Mouse (Mus musculus): Measurements from ENCODE around the gene Gm9887. TPM values are rescaled to one million over a fixed set of nuclear protein-coding genes. Genes with fewer than 3 reads are reported as not detected.
"Not testable (repeated sequence)": the region's sequence is repeated elsewhere in the genome, so short reads cannot be mapped to it uniquely, and the experiment has no call there.

The Gm9887 gene
- polyA plus RNA-seq, 1 experiment: not detected

DNA sequence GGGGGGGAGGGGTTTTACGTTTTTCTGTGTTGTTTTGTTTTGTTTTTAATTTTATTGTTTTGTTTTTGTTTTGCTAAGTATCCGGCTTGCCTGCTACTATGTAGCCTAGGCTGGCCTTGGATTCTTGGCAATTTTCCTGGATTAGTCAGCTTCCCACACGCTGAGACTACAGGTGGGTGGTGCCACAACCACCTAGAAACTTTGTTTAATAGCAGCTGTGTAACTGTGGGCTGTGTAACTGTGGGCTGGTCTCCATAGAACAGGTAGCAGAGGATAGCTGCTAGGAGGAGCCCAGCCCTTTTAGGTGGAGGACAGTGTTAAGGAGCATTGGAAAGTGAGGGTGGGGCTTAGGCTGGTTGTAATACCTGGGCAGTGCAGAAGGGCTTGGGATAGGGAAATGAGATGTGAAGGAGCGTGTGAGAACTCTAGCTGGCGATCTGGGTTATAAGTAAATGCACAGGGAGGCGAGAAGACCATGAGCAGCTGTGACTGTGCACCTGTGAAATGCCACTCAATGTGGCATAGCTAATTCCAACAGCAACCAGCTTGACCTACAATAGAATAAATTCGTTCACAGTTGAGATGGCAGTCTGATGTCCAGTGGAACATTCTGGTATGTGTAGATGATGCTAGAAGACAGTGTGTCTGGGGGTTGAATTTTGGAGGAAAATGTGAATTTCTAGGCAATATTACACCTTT, 17.9 kb upstream of the Gm9887 start:
- no peak overlapping the region for H3K4me3 ChIP-seq (ENCODE audit: low read depth, low read length)

DNA sequence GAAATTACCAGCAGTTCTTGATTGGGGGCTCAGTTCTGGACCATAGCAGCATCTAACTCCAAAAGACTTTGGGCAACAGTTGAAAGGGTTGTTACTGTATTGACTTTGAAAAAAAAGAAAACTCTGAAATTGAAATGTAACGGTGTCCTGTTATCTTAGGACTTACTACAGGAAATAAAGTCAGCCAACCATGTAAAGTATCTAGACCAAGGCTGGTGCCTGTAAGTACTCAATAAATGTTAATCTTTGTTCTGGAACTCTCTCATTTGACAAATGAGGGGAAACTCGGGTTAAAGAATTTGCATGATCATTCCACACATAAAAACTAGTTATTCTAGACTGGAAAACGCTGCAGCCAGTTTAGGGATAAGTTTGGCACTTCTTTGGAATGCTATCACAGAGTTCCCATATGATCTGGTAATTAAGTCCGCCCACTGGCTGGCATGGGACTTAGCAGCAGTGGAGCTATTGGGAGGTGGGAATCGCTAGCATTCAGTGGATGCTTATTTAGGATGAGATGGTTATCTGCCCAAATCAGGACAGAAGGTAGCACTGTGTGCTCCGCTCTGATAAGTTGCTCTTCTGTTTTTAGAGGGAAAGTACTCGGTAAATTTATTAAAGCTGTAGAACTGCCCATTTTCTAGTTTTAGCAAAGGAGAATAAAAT, 17.1 kb upstream of the Gm9887 start:
- TF ChIP-seq EP300 (IDR thresholded peaks at IDR 0.05; ENCODE audit: insufficient read depth, low read depth, low read length) (no peak), POLR2A (IDR thresholded peaks at IDR 0.05; ENCODE audit: insufficient read depth, low read length) (no peak), CTCF (IDR thresholded peaks at IDR 0.05; ENCODE audit: low read depth, low read length) (no peak)
- Histone ChIP-seq H3K27ac (ENCODE audit: insufficient read depth, low read length) (no peak overlapping the region), H3K27me3 (ENCODE audit: control insufficient read depth, insufficient read depth, low read length, poor library complexity, severe bottlenecking) (no peaks in the 10 kb centered on the region), H3K9ac (ENCODE audit: low read depth, poor library complexity, severe bottlenecking) (no peak overlapping the region), H3K4me1 (ENCODE audit: control insufficient read depth, insufficient read depth, low read length) (no peaks in the 10 kb centered on the region), H3K4me3 (ENCODE audit: low read depth, low read length) (no peak overlapping the region), H3K9me3 (replicated peaks; ENCODE audit: control insufficient read depth, insufficient read depth, low read length, poor library complexity, severe bottlenecking) (no peaks in the 10 kb centered on the region), H3K36me3 (ENCODE audit: control insufficient read depth, insufficient read depth, low read length, poor library complexity, severe bottlenecking) (no peaks in the 10 kb centered on the region)

More for the DNA sequence above, 17.9 kb upstream of the Gm9887 start:
- Histone ChIP-seq H3K36me3 (ENCODE audit: control insufficient read depth, insufficient read depth, low read length, poor library complexity, severe bottlenecking) (no peaks in the 10 kb centered on the region), H3K27me3 (ENCODE audit: control insufficient read depth, insufficient read depth, low read length, poor library complexity, severe bottlenecking) (no peaks in the 10 kb centered on the region), H3K9ac (ENCODE audit: low read depth, poor library complexity, severe bottlenecking) (no peak overlapping the region), H3K9me3 (replicated peaks; ENCODE audit: control insufficient read depth, insufficient read depth, low read length, poor library complexity, severe bottlenecking) (no peaks in the 10 kb centered on the region), H3K27ac (ENCODE audit: insufficient read depth, low read length) (no peak overlapping the region), H3K4me1 (ENCODE audit: control insufficient read depth, insufficient read depth, low read length) (no peaks in the 10 kb centered on the region)
- TF ChIP-seq CTCF (IDR thresholded peaks at IDR 0.05; ENCODE audit: low read depth, low read length): no peak
- no peak for TF ChIP-seq POLR2A (IDR thresholded peaks at IDR 0.05; ENCODE audit: insufficient read depth, low read length)
- no peak for TF ChIP-seq EP300 (IDR thresholded peaks at IDR 0.05; ENCODE audit: insufficient read depth, low read depth, low read length)

DNA sequence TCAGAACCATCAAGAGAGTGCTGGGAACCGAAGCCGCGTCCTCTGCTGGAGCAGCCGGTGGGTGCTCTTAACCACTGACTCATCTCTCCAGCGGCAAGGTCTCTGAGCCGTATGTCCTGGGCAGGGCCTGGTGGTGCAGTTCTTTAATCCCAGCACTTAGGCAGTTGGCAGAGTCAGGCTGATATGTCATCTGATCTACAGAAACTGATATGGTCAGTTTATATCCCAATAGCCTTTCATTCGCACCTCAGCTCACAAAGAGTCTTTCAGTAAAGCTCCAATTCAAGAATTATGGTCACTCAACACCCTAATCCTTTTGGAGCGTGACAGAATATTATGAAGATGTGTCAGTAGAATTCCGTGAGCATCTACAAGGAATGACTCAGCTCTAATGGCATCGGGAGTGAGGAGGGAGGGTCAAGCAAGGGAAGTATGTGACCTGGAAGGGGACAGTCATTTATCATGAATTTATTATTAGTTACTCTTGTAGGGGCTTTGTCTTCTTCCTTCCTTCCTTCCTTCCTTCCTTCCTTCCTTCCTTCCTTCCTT, 16.1 kb upstream of the Gm9887 start:
- TF ChIP-seq CTCF (IDR thresholded peaks at IDR 0.05; ENCODE audit: low read depth, low read length) (no peak), EP300 (IDR thresholded peaks at IDR 0.05; ENCODE audit: insufficient read depth, low read depth, low read length) (no peak), POLR2A (IDR thresholded peaks at IDR 0.05; ENCODE audit: insufficient read depth, low read length) (no peak)
- H3K36me3 ChIP-seq (ENCODE audit: control insufficient read depth, insufficient read depth, low read length, poor library complexity, severe bottlenecking): no peaks in the 10 kb centered on the region
- no peaks in the 10 kb centered on the region for H3K27me3 ChIP-seq (ENCODE audit: control insufficient read depth, insufficient read depth, low read length, poor library complexity, severe bottlenecking)
- no peak overlapping the region for H3K27ac ChIP-seq (ENCODE audit: insufficient read depth, low read length)
- H3K9ac ChIP-seq (ENCODE audit: low read depth, poor library complexity, severe bottlenecking): no peak overlapping the region
- no peak overlapping the region for H3K4me3 ChIP-seq (ENCODE audit: low read depth, low read length)
- H3K9me3 ChIP-seq (replicated peaks; ENCODE audit: control insufficient read depth, insufficient read depth, low read length, poor library complexity, severe bottlenecking): no peaks in the 10 kb centered on the region
- no peaks in the 10 kb centered on the region for H3K4me1 ChIP-seq (ENCODE audit: control insufficient read depth, insufficient read depth, low read length)

DNA sequence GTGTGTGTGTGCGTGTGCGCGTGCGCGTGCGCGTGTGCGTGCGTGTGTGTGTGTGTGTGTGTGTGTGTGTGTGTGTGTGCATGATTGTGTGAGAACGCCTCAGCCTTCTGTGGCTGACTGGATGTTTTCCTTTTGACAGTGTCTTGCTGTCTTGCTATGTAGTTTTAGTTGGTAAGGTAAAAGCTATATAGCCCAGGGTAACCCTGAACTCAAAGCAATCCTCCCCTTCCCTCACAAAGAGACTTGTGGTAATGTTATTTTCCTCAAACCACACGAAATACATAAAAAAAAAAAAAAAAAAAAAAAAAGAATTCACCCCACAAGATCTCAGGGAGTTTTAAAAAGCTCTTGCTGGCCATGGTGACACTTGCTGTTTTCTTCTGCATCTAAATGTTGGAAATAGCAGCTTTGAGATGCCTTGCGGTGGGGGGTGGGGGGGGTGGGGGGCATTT, 14.0 kb upstream of the Gm9887 start:
- not testable (repeated sequence) for H3K36me3 ChIP-seq (ENCODE audit: control insufficient read depth, insufficient read depth, low read length, poor library complexity, severe bottlenecking); H3K9ac ChIP-seq (ENCODE audit: low read depth, poor library complexity, severe bottlenecking); H3K27me3 ChIP-seq (ENCODE audit: control insufficient read depth, insufficient read depth, low read length, poor library complexity, severe bottlenecking); H3K4me3 ChIP-seq (ENCODE audit: low read depth, low read length); H3K27ac ChIP-seq (ENCODE audit: insufficient read depth, low read length); H3K9me3 ChIP-seq (replicated peaks; ENCODE audit: control insufficient read depth, insufficient read depth, low read length, poor library complexity, severe bottlenecking); H3K4me1 ChIP-seq (ENCODE audit: control insufficient read depth, insufficient read depth, low read length)

DNA sequence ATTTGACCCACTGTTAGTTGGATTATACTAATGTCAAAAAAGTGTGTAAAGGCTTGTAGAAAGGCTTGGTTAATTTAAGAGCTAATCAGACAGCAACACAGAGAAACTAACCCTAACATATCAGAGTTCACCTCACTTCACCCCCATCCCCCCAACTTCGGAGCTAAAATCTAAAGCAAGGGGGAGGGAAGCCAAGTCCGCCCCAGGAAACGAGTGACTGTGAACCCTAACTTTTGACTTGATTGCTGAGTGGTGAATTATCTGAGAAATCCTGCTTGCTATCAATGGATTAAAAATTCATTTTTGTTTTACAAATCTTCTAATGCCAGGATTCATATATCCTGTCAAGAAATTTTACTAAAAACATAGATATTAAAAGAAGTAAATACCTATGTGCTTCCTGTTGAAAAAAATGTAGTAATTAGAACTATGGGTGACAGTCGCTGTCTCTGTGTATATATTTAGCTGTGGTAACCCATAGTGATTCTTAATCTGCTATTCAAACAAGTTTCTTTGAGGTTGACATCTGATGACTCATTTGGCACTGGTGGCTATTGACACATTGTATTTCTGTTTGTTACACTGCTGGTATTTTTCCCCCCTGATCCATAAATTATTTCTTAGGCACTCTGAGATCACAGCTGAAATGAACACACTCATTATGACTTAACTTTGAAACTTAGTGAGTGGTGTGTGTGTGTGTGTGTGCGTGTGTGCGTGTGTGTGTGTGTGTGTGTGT, 13.5 kb upstream of the Gm9887 start:
- Histone ChIP-seq H3K9ac (ENCODE audit: low read depth, poor library complexity, severe bottlenecking) (no peak overlapping the region), H3K4me3 (ENCODE audit: low read depth, low read length) (no peak overlapping the region), H3K27me3 (ENCODE audit: control insufficient read depth, insufficient read depth, low read length, poor library complexity, severe bottlenecking) (no peaks in the 10 kb centered on the region), H3K27ac (ENCODE audit: insufficient read depth, low read length) (no peak overlapping the region), H3K9me3 (replicated peaks; ENCODE audit: control insufficient read depth, insufficient read depth, low read length, poor library complexity, severe bottlenecking) (no peaks in the 10 kb centered on the region), H3K36me3 (ENCODE audit: control insufficient read depth, insufficient read depth, low read length, poor library complexity, severe bottlenecking) (no peaks in the 10 kb centered on the region), H3K4me1 (ENCODE audit: control insufficient read depth, insufficient read depth, low read length) (no peaks in the 10 kb centered on the region)
- TF ChIP-seq POLR2A (IDR thresholded peaks at IDR 0.05; ENCODE audit: insufficient read depth, low read length) (no peak), EP300 (IDR thresholded peaks at IDR 0.05; ENCODE audit: insufficient read depth, low read depth, low read length) (no peak), CTCF (IDR thresholded peaks at IDR 0.05; ENCODE audit: low read depth, low read length) (no peak)

Measured in ES-Bruce4 (cell line).